Mouse (Mus musculus) cerebellum, postnatal 36 days (tissue): ENCODE data around the gene Tbc1d24.

Experiments
- DNase-seq, 2 experiments: peaks; one replicate each; pipeline ENCODE4 v3.0.0; 2021 to 2022; ENCODE audit warnings: mixed read lengths in 2 of 2

The Tbc1d24 gene

DNA sequence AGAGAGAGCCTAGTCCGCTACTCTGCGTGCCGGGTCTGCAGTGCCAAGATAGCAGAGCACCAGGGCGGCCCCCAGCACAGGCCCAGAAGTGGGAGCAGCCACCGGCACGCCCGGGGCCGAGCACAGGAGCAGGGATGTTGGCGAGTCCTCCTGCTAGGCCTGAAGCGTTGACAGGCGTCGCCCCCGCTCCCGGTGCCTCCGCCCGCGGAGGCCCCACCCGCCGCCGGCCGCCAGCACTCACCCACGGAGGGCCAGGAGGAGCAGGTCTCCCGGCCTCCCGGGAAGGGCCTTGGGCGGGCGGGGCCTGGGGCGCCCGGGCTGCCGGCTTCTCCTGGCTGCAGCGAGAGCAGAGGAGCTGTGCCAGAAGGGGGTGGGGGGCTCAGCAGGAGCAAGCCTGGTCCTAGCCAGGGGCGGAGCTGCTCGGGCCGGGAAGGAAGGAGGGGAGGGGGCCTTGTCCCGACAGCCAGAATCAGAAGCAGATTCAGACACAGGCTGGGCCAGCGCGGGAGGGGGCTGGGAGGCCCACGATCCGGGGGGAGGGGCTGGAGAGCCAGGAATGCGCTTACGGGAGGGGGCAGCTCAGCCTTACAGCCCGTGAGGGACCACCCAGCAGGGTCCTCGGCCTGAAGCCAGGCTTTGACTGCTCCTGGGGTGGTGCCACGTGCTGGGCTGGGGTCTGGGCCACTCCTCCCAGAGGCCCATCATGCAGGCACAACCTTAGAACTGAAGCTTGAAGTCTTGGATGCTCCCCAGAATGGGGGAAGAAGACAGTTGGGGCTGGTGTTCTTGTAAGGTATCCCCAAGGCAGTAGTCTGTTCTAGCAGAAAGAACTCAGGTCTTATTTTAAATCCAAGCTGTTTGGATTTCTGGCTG lies 3.9 kb upstream of the Tbc1d24 start, which contains the start of gene Ntn3:
TSS of gene Ntn3 (minus strand) at position 489 of the 873 bp plus-strand sequence.
- peak in 1 of 2 experiments; percentile 45 for DNase-seq

DNA sequence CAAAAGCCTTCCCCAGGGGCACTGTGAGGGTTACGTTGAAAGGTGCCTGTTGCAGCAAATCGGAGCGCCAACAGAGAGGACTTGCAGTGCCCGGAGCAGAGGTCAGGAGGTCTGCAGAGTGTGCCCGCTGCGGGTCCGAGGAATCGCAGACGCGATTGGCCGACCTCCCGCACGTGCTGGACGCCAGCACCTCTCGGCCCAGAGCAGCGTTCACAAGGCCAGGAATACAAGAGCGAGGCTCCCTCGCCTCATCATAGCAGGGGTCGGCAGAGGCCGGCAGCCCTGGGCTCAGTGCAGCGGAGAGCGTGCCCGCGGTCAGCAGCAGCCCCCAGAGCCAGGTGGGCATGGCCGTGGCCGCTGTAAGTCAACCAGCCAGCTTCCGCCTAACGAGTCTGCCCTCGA lies 3.3 kb upstream of the Tbc1d24 start:
- DNase-seq = peak in 1 of 2 experiments; percentile 38

DNA sequence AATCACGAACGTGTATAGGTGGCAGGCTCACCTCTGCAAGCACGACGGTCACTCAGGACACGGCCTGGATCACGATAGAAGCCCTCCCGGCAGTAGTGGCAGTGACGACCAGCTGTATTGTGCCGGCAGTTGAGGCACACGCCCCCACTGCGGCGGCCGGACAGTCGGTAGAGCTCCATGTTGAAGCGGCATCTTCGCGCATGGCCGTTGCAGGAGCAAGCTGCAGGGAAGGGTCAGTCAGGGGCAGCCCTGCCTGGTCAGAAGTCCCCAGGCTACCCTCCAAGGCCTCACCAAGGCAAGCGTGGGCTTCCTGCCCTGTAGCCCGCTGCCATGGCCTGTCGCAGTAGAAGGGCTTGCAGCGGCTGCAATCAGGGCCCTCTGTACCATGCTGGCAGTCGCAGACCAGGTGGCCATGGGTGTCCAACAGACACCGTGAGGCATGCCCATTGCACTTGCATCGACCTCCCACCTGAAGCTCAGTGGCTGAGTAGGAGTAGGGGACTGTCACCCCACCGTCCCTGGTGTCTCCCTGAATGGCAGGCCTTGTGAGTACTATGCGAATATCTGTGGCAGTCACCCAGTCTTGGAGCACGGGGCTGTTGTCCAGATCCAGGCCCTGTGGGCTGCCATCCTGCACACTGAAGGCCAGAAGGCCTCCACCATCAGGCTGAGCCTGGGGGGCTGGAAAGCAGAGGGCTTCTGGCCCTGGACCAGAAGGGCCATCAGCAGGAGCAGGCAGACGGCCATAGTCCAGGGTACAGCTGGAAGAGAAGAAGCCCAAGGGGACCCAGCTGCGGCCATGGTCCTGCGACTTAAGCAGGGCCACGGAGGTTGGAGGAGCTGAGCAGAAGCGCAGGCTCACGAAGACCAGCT lies 2.6 kb upstream of the Tbc1d24 start:
- DNase-seq = no peak

- peak; percentile 60 to 63 for DNase-seq
Measured at GRCm38 (mm10) chr17:24206451-24207351, 1.3 kb upstream of the Tbc1d24 start.

- DNase-seq = peak in 1 of 2 experiments; percentile 49
Measured at GRCm38 (mm10) chr17:24205908-24206361, 573 bp upstream of the Tbc1d24 start.

- peak in 1 of 2 experiments; percentile 22 for DNase-seq
Measured at GRCm38 (mm10) chr17:24204846-24205245, 516 bp downstream of the Tbc1d24 start.

- no peak for DNase-seq
Measured at GRCm38 (mm10) chr17:24203611-24204534, 1.5 kb downstream of the Tbc1d24 start.

DNA sequence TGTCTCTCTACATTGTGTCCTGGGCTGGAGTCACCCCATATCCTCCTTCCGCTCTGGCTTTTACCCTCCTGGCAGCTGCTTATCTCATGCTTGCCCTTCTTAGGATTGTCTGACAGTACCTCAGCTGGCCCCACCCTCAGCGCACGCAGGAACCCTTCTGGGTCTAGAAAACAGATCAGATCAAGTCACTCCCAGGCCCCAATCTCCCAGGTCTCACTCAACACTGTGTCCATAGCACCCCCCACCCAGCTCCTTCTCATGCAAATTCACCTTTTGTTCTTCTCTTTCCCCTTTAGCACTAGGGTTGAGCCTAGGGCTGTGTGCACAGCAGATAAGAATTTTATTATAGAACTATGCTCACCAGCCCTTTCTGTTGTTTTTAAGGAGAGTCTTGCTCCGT lies 2.3 kb downstream of the Tbc1d24 start:
- DNase-seq = no peak

DNA sequence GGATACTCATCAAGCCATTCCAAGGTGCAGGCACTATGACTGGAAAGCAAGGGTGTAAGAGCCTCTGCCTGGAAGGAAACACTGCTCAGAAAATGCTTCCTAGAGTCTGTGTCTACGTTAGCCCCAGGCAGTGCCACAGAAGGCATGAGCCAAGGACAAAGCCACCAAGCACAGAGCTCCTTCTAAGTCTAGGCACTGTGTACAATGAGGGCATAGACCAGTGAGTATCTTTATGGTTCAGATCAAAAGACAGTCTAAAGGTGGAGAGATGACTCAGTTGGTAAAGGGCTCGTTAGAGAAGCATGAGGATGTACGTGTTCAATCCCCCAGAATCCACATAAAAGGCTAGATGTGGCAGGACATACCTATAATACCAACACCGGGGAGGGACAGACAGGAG lies 4.3 kb downstream of the Tbc1d24 start:
- DNase-seq = no peak

GRCm38 (mm10) chr17:24199741-24200140 lies 5.6 kb downstream of the Tbc1d24 start:
- no peak for DNase-seq

DNA sequence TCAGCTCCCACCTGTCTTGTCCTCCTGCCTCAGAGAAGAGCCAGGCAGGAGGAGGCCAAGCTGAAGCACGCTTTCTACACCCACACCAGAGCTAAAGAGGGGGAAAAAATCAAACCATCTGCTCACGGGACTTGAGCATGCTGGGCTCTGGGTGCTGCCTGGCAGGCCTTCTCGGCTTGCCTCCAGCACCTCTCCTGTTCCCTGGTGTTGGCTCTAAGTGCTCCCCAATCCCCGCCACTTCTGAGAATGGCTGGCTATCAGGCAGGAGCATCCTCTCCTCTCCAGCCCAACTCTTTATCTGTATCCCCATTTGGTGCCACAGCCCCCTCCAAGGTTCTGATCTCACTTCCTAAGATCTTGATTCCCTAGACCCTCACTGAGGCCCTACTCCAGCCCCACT lies 6.1 kb downstream of the Tbc1d24 start:
- peak; percentile 48 to 54 for DNase-seq

DNA sequence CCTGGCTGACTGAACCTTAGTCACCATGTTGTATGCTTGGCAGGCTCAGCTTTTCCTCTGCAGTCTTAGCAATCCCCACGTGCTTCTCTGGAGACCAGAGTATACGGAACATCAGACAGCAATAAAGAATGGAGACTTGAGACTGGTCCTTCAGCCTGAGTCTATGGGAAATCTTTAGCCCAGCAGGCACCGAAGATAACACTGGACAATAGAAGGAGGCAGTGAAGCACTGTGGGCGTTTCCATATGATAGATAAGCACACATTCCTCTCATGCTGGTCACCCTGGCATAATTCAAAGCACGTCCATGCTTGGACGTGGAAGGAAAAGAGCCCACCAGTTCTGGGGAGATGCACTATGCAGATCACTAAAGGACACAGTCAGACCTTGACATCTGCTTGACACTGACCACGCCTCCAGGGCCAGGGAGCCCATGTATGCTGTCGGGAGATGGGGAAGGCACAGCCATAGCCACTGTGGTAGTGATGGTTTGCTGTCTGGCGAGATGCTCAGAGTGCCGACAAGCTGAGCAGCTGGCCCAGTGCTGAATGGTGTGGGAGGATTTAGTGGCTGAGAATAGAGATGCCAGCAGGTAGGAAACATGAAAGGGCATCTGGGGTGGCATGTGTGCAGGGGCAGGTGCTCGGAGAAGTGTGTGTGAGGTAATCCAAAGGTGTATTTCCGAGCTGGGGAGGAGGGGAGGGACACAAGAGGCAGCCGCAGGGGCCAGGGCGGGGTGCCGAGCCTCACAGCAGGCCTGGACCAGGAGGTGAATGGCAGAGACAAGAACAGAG lies 8.1 kb downstream of the Tbc1d24 start:
- peak in 1 of 2 experiments; percentile 38 for DNase-seq

DNA sequence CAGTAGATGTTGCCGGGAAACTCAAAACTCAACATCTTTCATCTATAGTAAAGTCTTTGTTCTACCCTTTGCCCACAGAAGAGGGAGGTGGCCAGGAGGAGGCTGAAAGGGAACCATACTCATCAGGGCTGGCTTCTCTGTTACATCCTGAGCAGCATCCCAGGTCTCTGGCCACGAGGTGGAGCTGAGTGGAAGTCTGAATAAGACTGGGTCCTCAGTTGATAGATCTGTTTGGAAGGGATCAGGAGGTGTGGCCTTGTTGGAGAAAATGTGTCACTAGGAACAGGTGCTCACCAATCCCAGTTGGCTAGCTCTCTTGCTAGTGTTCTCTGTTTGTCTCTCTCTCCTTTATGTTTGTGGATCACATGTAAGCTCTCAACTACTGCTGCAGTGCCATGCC lies 10.0 kb downstream of the Tbc1d24 start:
- DNase-seq = no peak

- DNase-seq = no peak
Measured at GRCm38 (mm10) chr17:24193769-24194168, 11.6 kb downstream of the Tbc1d24 start.

GRCm38 (mm10) chr17:24193268-24193667 lies 12.1 kb downstream of the Tbc1d24 start:
- DNase-seq = no peak

GRCm38 (mm10) chr17:24192848-24193247 lies 12.5 kb downstream of the Tbc1d24 start:
- no peak for DNase-seq

DNA sequence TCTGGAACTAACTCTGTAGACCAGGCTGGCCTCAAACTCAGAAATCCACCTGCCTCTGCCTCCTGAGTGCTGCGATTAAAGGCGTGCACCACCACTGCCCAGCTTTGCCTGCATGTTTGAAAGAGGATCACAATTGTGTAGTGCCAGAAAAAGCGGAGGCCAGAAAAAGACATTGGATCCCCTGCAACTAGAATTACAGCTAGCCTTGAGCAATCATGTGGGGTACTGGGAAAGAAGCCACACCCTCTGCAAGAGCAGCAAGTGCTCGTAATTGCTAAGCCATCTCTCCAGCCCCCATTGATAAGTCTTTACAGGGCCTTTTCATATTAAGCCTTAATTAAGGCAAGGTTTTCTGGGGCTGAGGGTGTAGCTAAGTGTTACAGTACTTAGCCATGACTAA lies 13.9 kb downstream of the Tbc1d24 start:
- no peak for DNase-seq

- DNase-seq = no peak
Measured at GRCm38 (mm10) chr17:24190934-24191333, 14.4 kb downstream of the Tbc1d24 start.

- DNase-seq = no peak
Measured at GRCm38 (mm10) chr17:24174259-24174658, 31.1 kb downstream of the Tbc1d24 start.

DNA sequence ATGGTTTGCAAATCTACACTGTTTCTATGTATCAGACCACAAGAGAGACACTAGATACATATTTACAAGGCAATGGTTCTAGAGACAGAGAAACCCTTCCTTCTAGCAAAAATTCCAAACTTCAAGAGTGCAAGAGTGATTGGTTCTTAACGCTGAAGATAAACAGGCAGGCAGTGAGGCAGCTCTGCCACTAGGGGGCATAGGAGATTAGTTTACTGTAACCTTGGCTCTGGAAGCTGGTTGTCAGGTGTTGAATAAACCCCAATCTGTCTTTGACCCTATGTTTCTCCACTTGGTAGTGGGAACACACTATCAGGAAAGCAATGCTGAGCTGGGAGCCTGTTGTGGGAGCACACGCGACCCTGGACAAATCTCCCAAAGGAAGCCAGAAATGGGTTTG lies 31.9 kb downstream of the Tbc1d24 start:
- peak; percentile 75 to 80 for DNase-seq
